Mouse (Mus musculus) Patski (cell line): ENCODE measurements around the gene Bhlhe40. TPM values are rescaled to one million over a fixed set of nuclear protein-coding genes. Genes with fewer than 3 reads are reported as not detected.

Source experiments
- ATAC-seq: fragments of 100-300 bp; one replicate; pipeline ENCODE4 v1.8.0; 2021
- CTCF ChIA-PET: fragments of 350-600 bp; sonication (Branson Sonifier 250); formaldehyde crosslinking; loops from one replicate; lab custom pipeline; 2022; ENCODE audit warnings: inconsistent platforms; lab: Charles Lee
- POLR2A ChIA-PET: fragments of 350-600 bp; sonication (Branson Sonifier 250); formaldehyde crosslinking; loops from one replicate; lab custom pipeline; 2022; ENCODE audit warnings: antibody characterized with exemption, inconsistent platforms; lab: Charles Lee
- DNase-seq: peaks from one replicate; pipeline ENCODE4 v3.0.0-alpha.2; 2011; ENCODE audit warnings: low read depth, low spot score
- H3K27me3 ChIP-seq: fragments of 371-371 bp; one replicate; pipeline ENCODE4 v1.5.1; 2021
- CTCF ChIP-seq: fragments of 100-300 bp; IDR thresholded peaks from one replicate; pipeline ENCODE4 v1.5.1; 2021
- in situ Hi-C: fragments of 300-500 bp; cut with MboI; formaldehyde crosslinking; loops from 3 replicates; pipeline ENCODE4 v1.11.1; 2018; ENCODE audit warnings: low pct_unique_long_range_greater_than_20kb, mixed read lengths
- polyA plus RNA-seq: library from polyadenylated mRNA; unstranded; gene quantifications from one replicate; pipeline ENCODE4 v1.2.3, GENCODE M21; 2021

Gene Bhlhe40
- polyA plus RNA-seq, 1 experiment from 2014 or later, result 132 TPM

- no peaks in the 10 kb centered on the region for H3K27me3 ChIP-seq
- ChIA-PET CTCF (interaction anchor here (0.6 to 6.9 kb wide), 21 partner anchors 29 to 245 kb away, joined by 3 to 56 read pairs (median 4); no protein-coding TSS in a partner anchor), POLR2A (interaction anchor here (0.7 to 5.6 kb wide), 6 partner anchors 46 to 236 kb away, joined by 3 to 46 read pairs (median 7); no protein-coding TSS in a partner anchor)
- ATAC-seq, result no peak
- in situ Hi-C loops, result loop anchor here (5.0 kb wide), 2 partner anchors 125 to 205 kb away; no protein-coding TSS in a partner anchor
- DNase-seq, result no peak
- no peak for TF ChIP-seq CTCF
Observed at GRCm38 (mm10) chr6:108662314-108663240, 2.1 kb downstream of the Bhlhe40 start.

GRCm38 (mm10) chr6:108663241-108664194 lies 3.1 kb downstream of the Bhlhe40 start:
- no peak for ATAC-seq
- in situ Hi-C loops, result loop anchor here (5.0 kb wide), 2 partner anchors 126 to 206 kb away; no protein-coding TSS in a partner anchor
- DNase-seq, result no peak
- H3K27me3 ChIP-seq, result no peaks in the 10 kb centered on the region
- CTCF ChIA-PET, result interaction anchor here (1.0 to 6.9 kb wide), 4 partner anchors 46 to 242 kb away, joined by 3 to 56 read pairs (median 7); no protein-coding TSS in a partner anchor
- POLR2A ChIA-PET, result interaction anchor here (2.2 to 5.6 kb wide), 2 partner anchors 204 to 206 kb away, joined by 4 to 46 read pairs; no protein-coding TSS in a partner anchor
- no peak for TF ChIP-seq CTCF

GRCm38 (mm10) chr6:108664533-108665150 lies 4.2 kb downstream of the Bhlhe40 start:
- ChIA-PET CTCF (interaction anchor here (1.0 to 6.9 kb wide), 4 partner anchors 45 to 229 kb away, joined by 3 to 56 read pairs (median 3); no protein-coding TSS in a partner anchor), POLR2A (interaction anchor here (0.7 to 2.2 kb wide), 2 partner anchors 45 to 205 kb away, joined by 3 to 4 read pairs; no protein-coding TSS in a partner anchor)
- DNase-seq (no peak), ATAC-seq (no peak)
- in situ Hi-C loops, result loop anchor here (5.0 kb wide), 3 partner anchors 38 to 207 kb away; no protein-coding TSS in a partner anchor
- H3K27me3 ChIP-seq, result no peaks in the 10 kb centered on the region
- TF ChIP-seq CTCF, result no peak

- no peak for TF ChIP-seq CTCF
- ATAC-seq (no peak), DNase-seq (no peak)
- POLR2A ChIA-PET, result interaction anchor here (0.6 to 2.2 kb wide), 3 partner anchors 97 to 206 kb away, joined by 4 to 7 read pairs (median 6); no protein-coding TSS in a partner anchor
- no peaks in the 10 kb centered on the region for H3K27me3 ChIP-seq
- in situ Hi-C loops, result loop anchor here (5.0 kb wide), 1 partner anchor 37 kb away; no protein-coding TSS in a partner anchor
- CTCF ChIA-PET, result interaction anchor here (1.2 to 2.0 kb wide), 2 partner anchors 13 to 44 kb away, joined by 4 to 5 read pairs; no protein-coding TSS in a partner anchor
Observed at GRCm38 (mm10) chr6:108665587-108665986, 5.2 kb downstream of the Bhlhe40 start.

- in situ Hi-C loops, result loop anchor here (5.0 kb wide), 1 partner anchor 35 kb away; no protein-coding TSS in a partner anchor
- TF ChIP-seq CTCF, result no peak
- ATAC-seq, result no peak
- H3K27me3 ChIP-seq, result no peaks in the 10 kb centered on the region
- ChIA-PET POLR2A (interaction anchor here (0.6 kb wide), 1 partner anchor 31 kb away, joined by 3 read pairs; no protein-coding TSS in a partner anchor), CTCF (interaction anchor here (1.2 to 2.0 kb wide), 3 partner anchors 12 to 43 kb away, joined by 3 to 5 read pairs (median 4); no protein-coding TSS in a partner anchor)
- no peak for DNase-seq
Observed at GRCm38 (mm10) chr6:108666648-108667488, 6.4 kb downstream of the Bhlhe40 start.

GRCm38 (mm10) chr6:108667599-108668021 lies 7.2 kb downstream of the Bhlhe40 start:
- CTCF ChIA-PET, result interaction anchor here (2.0 kb wide), 1 partner anchor 11 kb away, joined by 5 read pairs; no protein-coding TSS in a partner anchor
- ATAC-seq, result no peak
- POLR2A ChIA-PET, result interaction anchor here (0.6 to 1.3 kb wide), 2 partner anchors 8 to 30 kb away, joined by 3 read pairs; no protein-coding TSS in a partner anchor

GRCm38 (mm10) chr6:108668321-108668786 lies 7.9 kb downstream of the Bhlhe40 start:
- CTCF ChIA-PET, result interaction anchor here (0.7 to 0.9 kb wide), 2 partner anchors 211 to 237 kb away, joined by 3 read pairs; no protein-coding TSS in a partner anchor

More at GRCm38 (mm10) chr6:108667599-108668021, 7.2 kb downstream of the Bhlhe40 start:
- no peak for TF ChIP-seq CTCF
- no peak for DNase-seq
- in situ Hi-C loops, result loop anchor here (5.0 kb wide), 1 partner anchor 35 kb away; no protein-coding TSS in a partner anchor
- H3K27me3 ChIP-seq, result no peaks in the 10 kb centered on the region

GRCm38 (mm10) chr6:108670276-108670675 lies 9.8 kb downstream of the Bhlhe40 start:
- CTCF ChIA-PET, result no interaction called here
- in situ Hi-C loops, result no loop called here
- no peak for ATAC-seq

More at GRCm38 (mm10) chr6:108668321-108668786, 7.9 kb downstream of the Bhlhe40 start:
- POLR2A ChIA-PET, result interaction anchor here (0.6 to 1.3 kb wide), 2 partner anchors 9 to 298 kb away, joined by 3 to 5 read pairs; no protein-coding TSS in a partner anchor
- DNase-seq, result no peak
- TF ChIP-seq CTCF, result no peak
- in situ Hi-C loops, result loop anchor here (5.0 kb wide), 1 partner anchor 34 kb away; no protein-coding TSS in a partner anchor
- no peak for ATAC-seq
- no peaks in the 10 kb centered on the region for H3K27me3 ChIP-seq

More at GRCm38 (mm10) chr6:108670276-108670675, 9.8 kb downstream of the Bhlhe40 start:
- no peak for TF ChIP-seq CTCF
- POLR2A ChIA-PET, result no interaction called here
- no peaks in the 10 kb centered on the region for H3K27me3 ChIP-seq
- no peak for DNase-seq
